Mouse (Mus musculus) ES-E14 (cell line): ENCODE data around the gene Cntrob.

Source experiments
- MAFK ChIP-seq: IDR thresholded peaks from 2 replicates; pipeline ENCODE4 v1.6.1; 2014; ENCODE audit warnings: mild to moderate bottlenecking, low read depth, low read length, inconsistent platforms; ENCODE audit not compliant: insufficient read depth
- ZC3H11A ChIP-seq: IDR thresholded peaks from 2 replicates; pipeline ENCODE4 v1.6.1; 2012; ENCODE audit warnings: low read depth, mild to moderate bottlenecking, inconsistent platforms, low read length, borderline replicate concordance
- ZNF384 ChIP-seq: IDR thresholded peaks from 2 replicates; pipeline ENCODE4 v1.6.1; 2012; ENCODE audit warnings: low read depth, low read length, inconsistent platforms

- TF ChIP-seq ZNF384 (no peak), ZC3H11A (no peak), MAFK (no peak)
Measured at GRCm38 (mm10) chr11:69364910-69365309, 41.3 kb upstream of the Cntrob start.
